Mouse (Mus musculus): ENCODE measurements at regions not wholly inside any gene's neighbourhood (a gene's known extent, or its start where the extent isn't known, plus 50 kb on each side); places are given as distances from the start of the nearest gene placed in this dataset.

- Histone ChIP-seq H3K79me2 (replicated peaks; ENCODE audit: control insufficient read depth, extremely low read depth, insufficient read depth, poor library complexity, severe bottlenecking) (no peaks in the 10 kb centered on the region), H3K9ac (ENCODE audit: insufficient read depth, low read depth) (no peak overlapping the region), H3K36me3 (replicated peaks in 1 of 2; ENCODE audit: control insufficient read depth in 1 of 2, insufficient read depth in 1 of 2, low read length in 1 of 2) (no peaks in the 10 kb centered on the region), H3K4me2 (ENCODE audit: insufficient read depth, low read depth, poor library complexity, severe bottlenecking) (no peak overlapping the region), H3K4me1 (ENCODE audit: control insufficient read depth in 1 of 2, insufficient read depth in 2 of 2) (peaks cover 0 to 19% of the 10 kb centered on the region in 2 experiments; a peak in 2 of 4 replicates), H3K27ac (ENCODE audit: insufficient read depth, low read depth) (no peak overlapping the region), H3K27me3 (replicated peaks) (no peaks in the 10 kb centered on the region), H3K4me3 (replicated peaks in 1 of 3; ENCODE audit: low read depth in 2 of 3, low read length in 2 of 3, poor library complexity in 1 of 3) (no peak overlapping the region), H3K9me3 (replicated peaks; ENCODE audit: low read length) (no peaks in the 10 kb centered on the region)
- no peak for DNase-seq (ENCODE audit: extremely low read depth)
- TF ChIP-seq TCF12 (IDR thresholded peaks at IDR 0.05; ENCODE audit: low read depth, low read length) (no peak), MXI1 (IDR thresholded peaks at IDR 0.05; ENCODE audit: low read depth, low read length) (no peak)
- dilution Hi-C loops (cut with MboI; ENCODE audit: extremely low pct_ligation_motif_present, extremely low pct_unique_long_range_greater_than_20kb, low sequenced_read_pairs) = no loop called here
- in situ Hi-C loops (cut with MboI; ENCODE audit: low pct_ligation_motif_present, low pct_unique_long_range_greater_than_20kb, low sequenced_read_pairs) = loop anchor here (5.0 kb wide), 1 partner anchor 184 kb away; no protein-coding TSS in a partner anchor
Measured at GRCm38 (mm10) chr7:73626291-73626690, 84.7 kb upstream of the Chd2 start.

GRCm38 (mm10) chr7:73625651-73626050, 84.0 kb upstream of the Chd2 start:
- Histone ChIP-seq H3K4me1 (ENCODE audit: control insufficient read depth in 1 of 2, insufficient read depth in 2 of 2) (peaks cover 0 to 19% of the 10 kb centered on the region in 2 experiments; a peak in 2 of 4 replicates), H3K9me3 (replicated peaks; ENCODE audit: low read length) (no peaks in the 10 kb centered on the region), H3K27ac (ENCODE audit: insufficient read depth, low read depth) (no peak overlapping the region), H3K79me2 (replicated peaks; ENCODE audit: control insufficient read depth, extremely low read depth, insufficient read depth, poor library complexity, severe bottlenecking) (no peaks in the 10 kb centered on the region), H3K36me3 (replicated peaks in 1 of 2; ENCODE audit: control insufficient read depth in 1 of 2, insufficient read depth in 1 of 2, low read length in 1 of 2) (no peaks in the 10 kb centered on the region), H3K27me3 (replicated peaks) (no peaks in the 10 kb centered on the region), H3K9ac (ENCODE audit: insufficient read depth, low read depth) (no peak overlapping the region), H3K4me3 (replicated peaks in 1 of 3; ENCODE audit: low read depth in 2 of 3, low read length in 2 of 3, poor library complexity in 1 of 3) (no peak overlapping the region), H3K4me2 (ENCODE audit: insufficient read depth, low read depth, poor library complexity, severe bottlenecking) (no peak overlapping the region)
- dilution Hi-C loops (cut with MboI; ENCODE audit: extremely low pct_ligation_motif_present, extremely low pct_unique_long_range_greater_than_20kb, low sequenced_read_pairs) = no loop called here
- no peak for DNase-seq (ENCODE audit: extremely low read depth)
- TF ChIP-seq MAX (IDR thresholded peaks at IDR 0.05; ENCODE audit: low read length) (no peak), HCFC1 (IDR thresholded peaks at IDR 0.05; ENCODE audit: low read depth, low read length) (no peak), ZNF384 (IDR thresholded peaks at IDR 0.05; ENCODE audit: low read depth, low read length) (no peak), EP300 (IDR thresholded peaks at IDR 0.05; ENCODE audit: low read length) (no peak), USF2 (conservative IDR thresholded peaks at IDR 0.05; ENCODE audit: low read depth, low read length) (no peak), CHD2 (IDR thresholded peaks at IDR 0.05; ENCODE audit: low read length) (no peak), IRF4 (IDR thresholded peaks at IDR 0.05; ENCODE audit: low read depth, low read length) (no peak), JUND (conservative IDR thresholded peaks at IDR 0.05; ENCODE audit: low read depth, low read length) (no peak), ZKSCAN1 (IDR thresholded peaks at IDR 0.05; ENCODE audit: borderline replicate concordance, low read depth, low read length) (no peak)
- in situ Hi-C loops (cut with MboI; ENCODE audit: low pct_ligation_motif_present, low pct_unique_long_range_greater_than_20kb, low sequenced_read_pairs) = loop anchor here (5.0 kb wide), 1 partner anchor 183 kb away; no protein-coding TSS in a partner anchor

GRCm38 (mm10) chr7:73624992-73625391, 83.4 kb upstream of the Chd2 start:
- dilution Hi-C loops (cut with MboI; ENCODE audit: extremely low pct_ligation_motif_present, extremely low pct_unique_long_range_greater_than_20kb, low sequenced_read_pairs) = no loop called here
- Histone ChIP-seq H3K36me3 (replicated peaks in 1 of 2; ENCODE audit: control insufficient read depth in 1 of 2, insufficient read depth in 1 of 2, low read length in 1 of 2) (no peaks in the 10 kb centered on the region), H3K79me2 (replicated peaks; ENCODE audit: control insufficient read depth, extremely low read depth, insufficient read depth, poor library complexity, severe bottlenecking) (no peaks in the 10 kb centered on the region), H3K9ac (ENCODE audit: insufficient read depth, low read depth) (no peak overlapping the region), H3K4me2 (ENCODE audit: insufficient read depth, low read depth, poor library complexity, severe bottlenecking) (no peak overlapping the region), H3K4me3 (replicated peaks in 1 of 3; ENCODE audit: low read depth in 2 of 3, low read length in 2 of 3, poor library complexity in 1 of 3) (no peak overlapping the region), H3K27ac (ENCODE audit: insufficient read depth, low read depth) (no peak overlapping the region), H3K4me1 (ENCODE audit: control insufficient read depth in 1 of 2, insufficient read depth in 2 of 2) (peaks cover 0 to 22% of the 10 kb centered on the region in 2 experiments; a peak in 2 of 4 replicates), H3K27me3 (replicated peaks) (no peaks in the 10 kb centered on the region), H3K9me3 (replicated peaks; ENCODE audit: low read length) (no peaks in the 10 kb centered on the region)
- TF ChIP-seq ZNF384 (IDR thresholded peaks at IDR 0.05; ENCODE audit: low read depth, low read length) = peak; percentile 64
- no peak for TF ChIP-seq UBTF (IDR thresholded peaks at IDR 0.05; ENCODE audit: low read depth, low read length)
- in situ Hi-C loops (cut with MboI; ENCODE audit: low pct_ligation_motif_present, low pct_unique_long_range_greater_than_20kb, low sequenced_read_pairs) = loop anchor here (5.0 kb wide), 2 partner anchors 88 to 183 kb away; no protein-coding TSS in a partner anchor
- DNase-seq (ENCODE audit: extremely low read depth) = no peak

All from CH12.LX (cell line).